Mouse (Mus musculus) ES-E14 (cell line): ENCODE data around the gene Mettl13. TPM values are rescaled to one million over a fixed set of nuclear protein-coding genes. Genes with fewer than 3 reads are reported as not detected.

Experiments used
- DNase-seq: peaks from one replicate; pipeline ENCODE4 v3.0.0-alpha.2; 2013; ENCODE audit warnings: low read depth, low spot score
- H3K27ac ChIP-seq: 2 replicates; pipeline ENCODE4 v1.5.1; 2012; ENCODE audit warnings: low read depth, mild to moderate bottlenecking, low read length, moderate library complexity, mixed read lengths; ENCODE audit not compliant: poor library complexity, insufficient read depth, severe bottlenecking
- H3K36me3 ChIP-seq: 2 replicates; pipeline ENCODE4 v1.6.1; 2012; ENCODE audit warnings: mild to moderate bottlenecking, low read length, moderate library complexity, mixed read lengths; ENCODE audit not compliant: control insufficient read depth, poor library complexity, insufficient read depth, severe bottlenecking
- H3K4me1 ChIP-seq, 2 experiments: fragments of 150-350 bp in 1 of 2; sonication (generic) in 1 of 2; 2 replicates each; pipeline ENCODE4 v1.6.1; 2012; ENCODE audit warnings: low read length in 2 of 2, mild to moderate bottlenecking in 1 of 2, mixed read lengths in 1 of 2; ENCODE audit not compliant: control insufficient read depth in 2 of 2, insufficient read depth in 2 of 2, poor library complexity in 1 of 2
- H3K4me3 ChIP-seq, 2 experiments: fragments of 150-350 bp in 1 of 2; sonication (generic) in 1 of 2; 2 replicates each; pipeline ENCODE4 v1.5.1; 2012; ENCODE audit warnings: low read length in 2 of 2, low read depth in 1 of 2, mild to moderate bottlenecking in 1 of 2, mixed read lengths in 1 of 2; ENCODE audit not compliant: insufficient read depth in 1 of 2, poor library complexity in 1 of 2, severe bottlenecking in 1 of 2
- H3K9ac ChIP-seq: 2 replicates; pipeline ENCODE4 v1.6.1; 2012; ENCODE audit warnings: low read depth, mild to moderate bottlenecking, low read length, mixed read lengths; ENCODE audit not compliant: poor library complexity, insufficient read depth, severe bottlenecking
- H3K9me3 ChIP-seq: fragments of 150-350 bp; sonication (generic); 2 replicates; pipeline ENCODE4 v1.6.1; 2012; ENCODE audit warnings: low read depth, mild to moderate bottlenecking, low read length; ENCODE audit not compliant: control insufficient read depth, insufficient read depth
- CHD2 ChIP-seq: IDR thresholded peaks from 2 replicates; pipeline ENCODE4 v1.6.1; 2014; ENCODE audit warnings: mild to moderate bottlenecking, low read depth, low read length, inconsistent platforms
- HCFC1 ChIP-seq: IDR thresholded peaks from 2 replicates; pipeline ENCODE4 v1.6.1; 2012; ENCODE audit warnings: low read length, inconsistent platforms, borderline replicate concordance; ENCODE audit not compliant: insufficient read depth
- MAFK ChIP-seq: IDR thresholded peaks from 2 replicates; pipeline ENCODE4 v1.6.1; 2014; ENCODE audit warnings: mild to moderate bottlenecking, low read depth, low read length, inconsistent platforms; ENCODE audit not compliant: insufficient read depth
- ZC3H11A ChIP-seq: IDR thresholded peaks from 2 replicates; pipeline ENCODE4 v1.6.1; 2012; ENCODE audit warnings: low read depth, mild to moderate bottlenecking, inconsistent platforms, low read length, borderline replicate concordance
- ZNF384 ChIP-seq: IDR thresholded peaks from 2 replicates; pipeline ENCODE4 v1.6.1; 2012; ENCODE audit warnings: low read depth, low read length, inconsistent platforms
- in situ Hi-C, 2 experiments: fragments of 600-800 bp; cut with MboI; formaldehyde crosslinking; loops; one replicate each; pipeline ENCODE4 v1.15.1; 2025; ENCODE audit warnings: low sequenced_read_pairs in 2 of 2, inconsistent platforms in 1 of 2; ENCODE audit not compliant: unreplicated experiment in 2 of 2
- total RNA-seq: library from RNA; depleted of rRNA; stranded (reverse); fragments of 300-350 nt; gene quantifications from 2 replicates; pipeline ENCODE4 v1.2.3, GENCODE M21; 2012; rRNA removed

Gene Mettl13
- total RNA-seq, 1 experiment, result 30.5 TPM

DNA sequence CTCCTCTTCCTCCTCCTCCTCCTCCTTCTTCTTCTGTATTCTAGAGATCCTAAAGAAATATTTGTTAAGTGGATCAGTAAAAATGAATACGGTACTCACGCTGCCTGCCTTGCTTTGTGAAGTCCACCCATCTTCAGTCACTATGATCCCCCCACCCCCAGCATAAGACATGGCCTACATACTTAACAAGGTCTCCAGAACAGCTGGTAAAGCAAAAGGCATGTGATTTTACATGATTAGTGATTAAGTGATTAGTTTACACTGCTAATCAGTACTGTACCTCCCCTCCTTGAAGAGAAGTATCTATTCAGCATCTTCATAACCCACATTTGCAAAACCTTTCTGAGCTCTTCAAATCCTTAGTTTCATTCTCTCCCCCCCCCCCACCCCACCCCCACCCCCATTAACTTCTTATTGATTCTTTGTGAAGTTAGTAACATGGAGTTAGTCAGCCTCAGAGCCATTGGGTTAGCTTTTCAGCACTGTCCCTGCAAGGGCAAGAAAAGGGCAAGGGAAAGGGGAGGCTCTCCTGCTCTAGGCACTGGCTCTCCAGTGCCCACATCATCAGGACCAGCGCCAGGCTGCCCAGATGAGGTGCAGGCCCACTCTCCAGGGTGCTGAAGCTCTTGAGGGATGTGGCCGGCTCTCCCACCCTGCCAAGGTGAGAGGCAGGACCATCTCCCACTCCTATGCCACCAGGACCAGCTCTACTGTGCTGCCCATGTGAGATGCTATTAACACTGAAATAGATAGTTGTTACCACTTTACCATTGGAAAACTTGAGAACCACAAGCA lies 39.9 kb downstream of the Mettl13 start:
- no peaks in the 10 kb centered on the region for H3K4me1 ChIP-seq

DNA sequence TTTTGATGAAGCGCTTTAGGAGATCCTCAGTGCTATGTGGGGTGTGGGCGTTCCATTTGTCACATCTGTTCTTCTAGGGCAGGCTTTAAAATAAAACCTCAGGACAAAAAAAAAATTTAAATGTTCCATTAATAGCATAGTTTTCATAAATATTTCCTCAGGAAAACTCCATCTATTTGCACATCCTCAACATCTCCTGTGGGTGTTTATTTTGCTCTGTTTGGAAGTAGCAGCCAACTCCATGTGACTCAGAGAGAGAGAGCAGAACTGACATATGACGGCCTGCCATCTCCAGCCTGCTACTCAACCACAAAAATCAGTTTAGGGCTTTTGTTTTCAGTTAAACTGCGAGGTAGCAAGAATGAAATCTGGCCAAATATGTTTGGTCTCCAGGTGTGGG lies 41.8 kb downstream of the Mettl13 start:
- H3K9ac ChIP-seq, result no peak overlapping the region
- no peaks in the 10 kb centered on the region for H3K4me1 ChIP-seq
- H3K36me3 ChIP-seq, result no peaks in the 10 kb centered on the region
- no peak overlapping the region for H3K27ac ChIP-seq
- TF ChIP-seq HCFC1 (no peak), MAFK (no peak), CHD2 (no peak), ZNF384 (no peak), ZC3H11A (no peak)
- H3K4me3 ChIP-seq, result no peak overlapping the region
- no peaks in the 10 kb centered on the region for H3K9me3 ChIP-seq
- in situ Hi-C loops, result no loop called here
- DNase-seq, result no peak

More for the DNA sequence above, 39.9 kb downstream of the Mettl13 start:
- H3K9me3 ChIP-seq, result no peaks in the 10 kb centered on the region
- H3K27ac ChIP-seq, result no peak overlapping the region
- TF ChIP-seq ZNF384 (no peak), CHD2 (no peak), HCFC1 (no peak), ZC3H11A (no peak), MAFK (no peak)
- H3K36me3 ChIP-seq, result no peaks in the 10 kb centered on the region
- DNase-seq, result no peak
- no peak overlapping the region for H3K9ac ChIP-seq
- in situ Hi-C loops, result no loop called here
- no peak overlapping the region for H3K4me3 ChIP-seq

DNA sequence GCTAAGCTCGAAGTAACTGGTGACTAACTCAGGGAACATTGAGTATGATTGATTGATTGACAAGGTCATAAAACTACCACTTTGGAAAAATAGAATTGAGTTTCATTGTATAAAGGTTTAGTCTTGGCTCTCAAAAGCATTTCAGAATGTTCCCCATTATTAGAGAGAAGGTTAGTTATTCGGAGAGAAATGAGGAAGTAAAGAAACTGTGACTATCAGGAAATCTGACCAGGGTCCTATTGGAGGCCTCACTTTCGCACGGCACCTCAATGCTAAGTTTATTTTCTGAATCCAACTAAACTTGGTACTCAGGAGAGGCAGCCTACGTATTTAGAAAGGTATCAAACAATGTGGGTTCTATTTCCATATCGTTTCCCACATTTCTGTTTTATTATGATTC lies 42.7 kb downstream of the Mettl13 start:
- Histone ChIP-seq H3K27ac (no peak overlapping the region), H3K4me3 (no peak overlapping the region), H3K36me3 (no peaks in the 10 kb centered on the region), H3K4me1 (no peaks in the 10 kb centered on the region), H3K9me3 (no peaks in the 10 kb centered on the region), H3K9ac (no peak overlapping the region)
- in situ Hi-C loops, result no loop called here
- TF ChIP-seq CHD2 (no peak), HCFC1 (no peak), ZNF384 (no peak), MAFK (no peak), ZC3H11A (no peak)
- no peak for DNase-seq

Other genes with a start within 250 kb of the Mettl13 start
- 0.05 and 0.49 TPM in 2 replicates for gene Dnm3, start 70.5 kb downstream of the Mettl13 start, total RNA-seq
- 4.3 and 7.3 TPM in 2 replicates for gene Vamp4, start 22.0 kb upstream of the Mettl13 start, total RNA-seq
- gene Myoc, start 90.6 kb upstream of the Mettl13 start, total RNA-seq, result not detected in 2 replicates
- not detected in 2 replicates for gene Myocos, start 109.7 kb upstream of the Mettl13 start, total RNA-seq
- 152 and 164 TPM in 2 replicates for gene Prrc2c, start 192.0 kb upstream of the Mettl13 start, total RNA-seq